ENCODE assay signal across 9 mouse cellular contexts in genomic region chr6:35379890-35380289, GRCm38 (mm10). TPM values are rescaled to one million over a fixed set of nuclear protein-coding genes. Genes with fewer than 3 reads are reported as not detected.
DNase-seq lines count a peak whose midpoint lies in the region; ATAC-seq lines count a peak whose summit lies in the region.
"Had no signal": no experiment of that assay in that cellular context is flagged by ENCODE, and none has a peak within 500 bp of the region (broad histone marks: within the 10 kb centered on the region; RNA-seq: fewer than 3 reads in every experiment).

No protein-coding gene starts in this region.

- H3K4me3 ChIP-seq in heart, embryonic 11.5 days (ENCODE audit: low read depth, low read length) = peak overlapping the region; percentile 20; the same call in 1 of the 2 replicates
- H3K4me3 ChIP-seq in kidney, embryonic 15.5 days (replicated peaks) = 0 out of 2 replicates have a peak overlapping the region, but pooled peaks have one; percentile 12
- 0 out of 2 replicates have a peak overlapping the region, but pooled peaks have one; percentile 8 for H3K4me3 ChIP-seq in limb, embryonic 15.5 days
- no peak overlapping the region for H3K4me3 ChIP-seq in stomach, embryonic 16.5 days (replicated peaks; ENCODE audit: low read length)

- H3K4me1 ChIP-seq in heart, embryonic 11.5 days (ENCODE audit: control insufficient read depth, insufficient read depth, low read length) = no peaks in the 10 kb centered on the region
- H3K4me1 ChIP-seq in kidney, embryonic 15.5 days = peaks cover 11% of the 10 kb centered on the region; the same call in 1 of the 2 replicates
- H3K4me1 ChIP-seq in limb, embryonic 15.5 days = peaks cover 12% of the 10 kb centered on the region
- peaks cover 6% of the 10 kb centered on the region; the same call in 1 of the 2 replicates for H3K4me1 ChIP-seq in stomach, embryonic 16.5 days (ENCODE audit: control insufficient read depth, insufficient read depth, low read length)

- H3K27me3 ChIP-seq in heart, embryonic 11.5 days (ENCODE audit: control insufficient read depth, insufficient read depth, low read length) = no peaks in the 10 kb centered on the region
- H3K27me3 ChIP-seq in kidney, embryonic 15.5 days = no peaks in the 10 kb centered on the region
- H3K27me3 ChIP-seq in limb, embryonic 15.5 days = no peaks in the 10 kb centered on the region
- no peaks in the 10 kb centered on the region for H3K27me3 ChIP-seq in stomach, embryonic 16.5 days (ENCODE audit: control insufficient read depth, insufficient read depth, low read length)

- WGBS in heart, embryonic 11.5 days (ENCODE audit: insufficient replicate concordance) = 8% methylated on average over 8 of the region's 8 CpGs
- 17% methylated on average over 8 of the region's 8 CpGs for WGBS in kidney, embryonic 15.5 days
- WGBS in limb, embryonic 15.5 days = 11% methylated on average over 8 of the region's 8 CpGs
- 15% methylated on average over 8 of the region's 8 CpGs for WGBS in stomach, embryonic 16.5 days

- peak overlapping the region; percentile 50 for H3K4me2 ChIP-seq in heart, embryonic 11.5 days
- peak overlapping the region; percentile 39 for H3K4me2 ChIP-seq in kidney, embryonic 15.5 days
- no peak overlapping the region for H3K4me2 ChIP-seq in limb, embryonic 15.5 days
- H3K4me2 ChIP-seq in stomach, embryonic 16.5 days (ENCODE audit: low read depth, low read length) = peak overlapping the region; percentile 38; the same call in 1 of the 2 replicates

- H3K36me3 ChIP-seq in heart, embryonic 11.5 days (ENCODE audit: control insufficient read depth, insufficient read depth, low read length) = no peaks in the 10 kb centered on the region
- H3K36me3 ChIP-seq in kidney, embryonic 15.5 days = no peaks in the 10 kb centered on the region
- H3K36me3 ChIP-seq in limb, embryonic 15.5 days = no peaks in the 10 kb centered on the region
- no peaks in the 10 kb centered on the region for H3K36me3 ChIP-seq in stomach, embryonic 16.5 days (ENCODE audit: control insufficient read depth, insufficient read depth, low read length)

- ATAC-seq in erythroblast, adult 5-6 weeks (replicated peaks; ENCODE audit: low FRiP score, poor library complexity, severe bottlenecking) = peak; percentile 92
- ATAC-seq in heart, embryonic 11.5 days (replicated peaks; ENCODE audit: insufficient number of reproducible peaks, low FRiP score, low TSS enrichment) = no peak
- peak; percentile 33; the same call in 1 of the 2 replicates for ATAC-seq in kidney, embryonic 15.5 days (replicated peaks; ENCODE audit: low FRiP score)
- no peak for ATAC-seq in limb, embryonic 15.5 days (ENCODE audit: insufficient number of reproducible peaks, low FRiP score, low TSS enrichment, low read depth)
- peak; percentile 35; the same call in 1 of the 2 replicates for ATAC-seq in stomach, embryonic 16.5 days (ENCODE audit: insufficient read depth, low FRiP score)

- H3K9me3 ChIP-seq in heart, embryonic 11.5 days (replicated peaks; ENCODE audit: control insufficient read depth, low read length) = no peaks in the 10 kb centered on the region
- no peaks in the 10 kb centered on the region for H3K9me3 ChIP-seq in kidney, embryonic 15.5 days (replicated peaks)
- H3K9me3 ChIP-seq in limb, embryonic 15.5 days = no peaks in the 10 kb centered on the region
- H3K9me3 ChIP-seq in stomach, embryonic 16.5 days (replicated peaks; ENCODE audit: control insufficient read depth, low read length) = no peaks in the 10 kb centered on the region

- H3K9ac ChIP-seq in heart, embryonic 11.5 days (ENCODE audit: low read depth, low read length) = no peak overlapping the region
- H3K9ac ChIP-seq in kidney, embryonic 15.5 days = no peak overlapping the region
- H3K9ac ChIP-seq in limb, embryonic 15.5 days = no peak overlapping the region
- peak overlapping the region; percentile 8; the same call in 1 of the 2 replicates for H3K9ac ChIP-seq in stomach, embryonic 16.5 days (ENCODE audit: low read length)

- DNase-seq in CD4-positive, CD25-positive, alpha-beta regulatory T cell, adult 2 months (ENCODE audit: low read depth, low spot score) = peak; percentile 87
- DNase-seq in brain, adult 2 months (ENCODE audit: low read depth, low spot score) = peak; percentile 85
- peak; percentile 71 for DNase-seq in neural tube, embryonic 10.5 days (ENCODE audit: extremely low spot score, low spot score)

- no peak overlapping the region for H3K27ac ChIP-seq in heart, embryonic 11.5 days (ENCODE audit: low read depth, low read length)
- H3K27ac ChIP-seq in kidney, embryonic 15.5 days = no peak overlapping the region
- peak overlapping the region; percentile 22; the same call in 1 of the 2 replicates for H3K27ac ChIP-seq in limb, embryonic 15.5 days
- no peak overlapping the region for H3K27ac ChIP-seq in stomach, embryonic 16.5 days (ENCODE audit: low read length)
- H3K27ac ChIP-seq: macrophage had no signal

RNA-seq across cellular contexts. Expression of gene Fam180a, which starts 53.9 kb away (rescaled TPM):
- total RNA-seq in erythroblast, adult 5-6 weeks (2015; ENCODE audit: low replicate concordance) = not detected in 2 replicates
- not detected in 2 replicates for total RNA-seq in erythroblast, adult 5-6 weeks (2017; ENCODE audit: low replicate concordance)
- 0.16 and 0.31 TPM in 2 replicates for polyA plus RNA-seq in heart, embryonic 11.5 days (2014; fragmentation: Nextera tagmentation; extraction: Ambion mirVana)
- polyA plus RNA-seq in kidney, embryonic 15.5 days (2015; fragmentation: Nextera tagmentation; extraction: Ambion mirVana) = 0.23 and 0.47 TPM in 2 replicates
- polyA plus RNA-seq in limb, embryonic 15.5 days (2015; fragmentation: Nextera tagmentation; extraction: Ambion mirVana) = 6.8 and 8.5 TPM in 2 replicates
- polyA plus RNA-seq in stomach, embryonic 16.5 days (2015; fragmentation: Nextera tagmentation; extraction: Ambion mirVana) = 1.8 and 1.9 TPM in 2 replicates
- polyA plus RNA-seq: macrophage had no signal

Comparison
In these comparisons a context has a peak if more than half of its experiments do, and no peak if none do; other contexts are left out.
1. ATAC-seq: peak in erythroblast, adult 5-6 weeks (single experiment), kidney, embryonic 15.5 days (single experiment) and stomach, embryonic 16.5 days (single experiment); none in heart, embryonic 11.5 days (single experiment) and limb, embryonic 15.5 days (single experiment).
2. Peak in every context shown above with its lines, with median percentiles within 50 percentile points of each other: DNase-seq.